11 mouse cellular contexts compared by ENCODE assay signal in the genomic region with DNA sequence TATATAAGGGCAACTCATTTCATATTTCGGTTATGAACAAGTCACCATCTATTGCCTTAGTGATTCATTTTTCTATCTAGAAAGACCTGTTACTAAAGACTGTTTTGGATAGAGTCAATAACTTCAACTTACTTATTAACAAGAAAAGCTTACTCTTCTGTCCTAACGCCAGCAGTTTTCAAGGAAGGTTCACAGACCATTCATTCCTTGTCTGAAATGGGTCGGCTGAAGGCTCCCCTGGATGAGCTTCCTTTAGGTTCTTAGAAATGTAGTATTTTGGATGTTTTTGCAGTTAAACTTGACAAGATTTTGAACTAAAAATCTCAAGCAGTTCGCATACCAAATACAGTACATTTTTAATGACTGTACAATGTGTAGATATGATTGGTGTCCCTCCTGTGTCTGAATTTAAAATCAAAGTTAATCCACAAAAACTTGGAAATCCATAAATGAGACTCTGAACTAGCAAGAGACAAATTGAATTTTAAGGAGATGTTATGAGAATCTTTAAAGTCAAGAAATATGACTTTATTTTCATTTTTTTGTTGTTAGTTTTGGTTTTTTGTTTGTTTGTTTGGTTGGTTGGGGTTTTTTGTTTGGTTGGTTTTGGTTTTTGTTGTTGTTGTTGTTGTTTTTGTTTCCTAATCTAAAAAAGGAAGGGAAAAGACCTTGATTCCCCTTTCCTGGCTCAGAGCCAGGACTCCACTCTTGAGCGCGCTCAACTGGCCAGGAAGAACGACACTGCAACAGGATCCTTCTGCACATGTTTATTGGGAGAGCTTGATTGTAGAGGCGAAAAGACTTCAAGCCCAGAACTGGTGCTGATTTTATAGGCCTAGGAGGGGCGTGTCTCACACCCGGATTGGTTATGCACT. TPM values are rescaled to one million over a fixed set of nuclear protein-coding genes. Genes with fewer than 3 reads are reported as not detected.
"Had no signal": no experiment of that assay in that cellular context is flagged by ENCODE, and none has a peak within 500 bp of the region (broad histone marks: within the 10 kb centered on the region; RNA-seq: fewer than 3 reads in every experiment).

No protein-coding gene starts in this region.

RNA-seq across cellular contexts. Expression of gene Gm17019, which starts 21.6 kb away (rescaled TPM):
- polyA plus RNA-seq: kidney, postnatal 0 days; large intestine, adult 2 months; limb, embryonic 13.5 days; liver, embryonic 11.5 days; liver, embryonic 15.5 days; lung, embryonic 14.5 days; macrophage; midbrain, embryonic 12.5 days; myocyte; neural tube, embryonic 12.5 days; stomach, postnatal 0 days had no signal
